Mouse (Mus musculus): ENCODE data around the gene 6030408B16Rik. TPM values are rescaled to one million over a fixed set of nuclear protein-coding genes. Genes with fewer than 3 reads are reported as not detected.

6030408B16Rik gene
- polyA plus RNA-seq (2015; fragmentation: Nextera tagmentation; extraction: Ambion mirVana) = 0.26 and 0.34 TPM in 2 replicates

DNA sequence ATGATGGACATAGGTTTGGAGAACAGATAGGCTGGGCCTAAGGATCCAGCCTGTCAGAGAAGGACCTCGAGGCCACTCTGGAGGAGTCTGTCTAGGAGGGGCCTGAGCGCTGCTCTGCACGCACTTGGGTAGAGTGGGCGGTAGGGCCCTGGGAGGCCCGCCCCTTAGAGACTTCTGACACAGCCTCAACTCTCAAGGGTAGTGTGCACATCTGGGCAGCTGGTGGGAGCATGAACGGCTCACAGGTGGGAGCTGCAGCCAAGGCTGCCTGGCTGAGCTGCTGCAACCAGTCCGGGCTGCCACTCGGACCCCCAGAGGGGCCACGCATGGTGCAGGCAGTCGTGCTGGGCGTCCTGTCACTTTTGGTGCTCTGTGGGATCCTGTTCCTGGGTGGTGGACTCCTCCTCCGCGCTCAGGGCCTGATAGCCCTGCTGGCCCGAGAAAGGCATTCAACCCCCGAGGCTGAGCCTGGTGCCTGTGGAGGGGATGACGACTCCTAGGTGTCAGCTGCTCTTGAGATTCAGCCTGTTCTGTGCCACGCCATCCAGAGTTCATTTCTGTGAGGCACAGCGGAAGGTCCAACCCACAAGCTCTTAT, at the start of gene 6030408B16Rik:
TSS of gene 6030408B16Rik (plus strand) at position 188 of the 597 bp plus-strand sequence.

DNA sequence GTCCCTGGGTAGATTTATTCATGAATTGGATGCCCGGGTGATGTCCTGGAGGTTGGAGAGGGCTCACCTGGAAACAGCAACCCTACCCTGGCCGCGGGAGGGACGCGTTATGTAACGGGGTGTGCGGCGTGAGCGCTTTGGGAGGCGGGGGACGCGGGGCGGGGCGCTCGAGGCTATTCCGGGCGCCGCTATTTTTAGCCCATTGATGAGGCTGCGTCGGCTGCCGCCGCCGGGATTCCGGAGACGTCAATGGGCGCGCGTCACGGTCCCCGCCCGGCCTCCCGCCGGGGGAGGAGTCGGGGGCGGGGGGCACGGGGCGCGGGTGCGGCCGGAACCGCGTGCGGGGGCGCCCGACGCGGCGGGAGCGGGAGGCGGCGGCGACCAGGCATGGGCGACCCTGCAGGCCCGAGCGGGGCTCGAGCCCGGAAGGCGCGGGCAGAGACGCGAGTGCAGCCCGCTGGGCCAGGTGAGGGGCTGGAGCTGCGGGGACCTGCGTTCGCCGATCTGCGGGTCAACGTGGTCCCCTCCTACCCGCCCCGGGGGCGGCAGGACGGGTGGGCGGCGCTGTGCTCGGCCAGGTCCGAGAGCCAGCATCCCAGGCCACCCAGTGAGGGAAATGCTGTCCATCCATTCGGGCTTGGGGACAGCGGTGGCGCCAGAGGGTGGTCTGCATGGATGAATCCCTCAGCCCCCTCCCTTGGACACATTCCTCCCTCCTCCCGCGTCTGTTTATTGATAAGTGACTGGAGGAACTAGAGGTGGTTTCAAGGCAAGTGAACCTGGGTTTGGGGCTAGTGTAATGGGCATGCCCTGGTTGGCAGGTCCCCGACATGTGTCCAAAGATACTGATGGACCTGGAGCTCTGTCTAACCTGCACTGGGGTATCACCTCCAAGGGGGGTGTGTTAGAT, 38.9 kb upstream of the 6030408B16Rik start, which contains the start of gene Nr4a1:
TSS of gene Nr4a1 (plus strand) at position 384 of the 910 bp plus-strand sequence.

DNA sequence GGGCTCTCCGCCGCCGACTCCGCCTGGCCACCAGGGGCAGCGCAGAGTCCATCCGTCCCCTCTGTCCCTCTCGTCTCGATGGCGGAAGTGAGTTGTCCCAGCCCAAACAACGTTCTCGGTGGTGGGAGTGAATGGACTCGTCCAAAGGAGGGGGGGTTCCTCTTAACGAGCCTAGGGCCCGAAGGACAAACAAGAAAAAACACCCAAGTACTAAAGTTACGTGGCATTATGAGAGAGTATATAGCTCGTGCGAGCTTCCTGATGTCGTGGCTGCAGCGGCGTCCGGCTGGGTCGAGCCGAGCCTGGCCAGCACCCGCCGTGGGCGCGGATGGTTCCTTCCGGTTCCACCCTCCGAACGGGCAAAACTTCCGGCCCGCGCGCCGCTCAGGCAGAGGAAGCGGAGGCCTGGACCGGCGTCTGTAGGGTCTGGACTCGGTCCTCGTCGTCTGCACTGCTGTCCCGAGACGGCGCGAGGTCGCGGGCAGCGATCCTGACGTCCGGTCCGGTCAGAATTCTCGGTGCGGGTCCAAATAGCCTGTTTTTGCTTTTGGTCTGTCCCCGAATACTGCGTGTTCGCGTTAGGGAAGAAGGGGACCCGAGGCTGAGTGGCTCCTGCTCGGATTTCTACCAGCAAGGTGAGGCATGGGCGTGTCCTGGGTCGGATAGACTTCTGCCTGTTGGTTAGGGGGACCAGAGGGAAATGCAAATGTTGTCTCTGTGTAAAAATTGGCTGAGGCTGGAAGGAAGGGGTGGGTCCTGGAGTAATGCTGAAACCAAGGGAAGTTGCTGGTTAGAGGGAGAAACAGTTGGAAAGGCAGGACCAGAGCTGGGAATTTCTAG, 8.9 kb upstream of the 6030408B16Rik start, which contains the start of gene Atg101:
TSS of gene Atg101 (plus strand) at position 362 of the 840 bp plus-strand sequence.

Other genes with a start within 250 kb of the 6030408B16Rik start
- gene Gm47841, start 245.8 kb upstream of the 6030408B16Rik start, polyA plus RNA-seq (2015; fragmentation: Nextera tagmentation; extraction: Ambion mirVana) = 0.14 TPM in 1 of 2 replicates, not detected in the other
- 0.21 and 0.25 TPM in 2 replicates for gene Fignl2, start 214.6 kb upstream of the 6030408B16Rik start, polyA plus RNA-seq (2015; fragmentation: Nextera tagmentation; extraction: Ambion mirVana)
- not detected in 2 replicates for gene Ankrd33, start 177.5 kb upstream of the 6030408B16Rik start, polyA plus RNA-seq (2015; fragmentation: Nextera tagmentation; extraction: Ambion mirVana)
- gene Acvrl1, start 164.7 kb upstream of the 6030408B16Rik start, polyA plus RNA-seq (2015; fragmentation: Nextera tagmentation; extraction: Ambion mirVana) = 7.5 and 9.7 TPM in 2 replicates
- 14.3 and 16.7 TPM in 2 replicates for gene Acvr1b, start 119.1 kb upstream of the 6030408B16Rik start, polyA plus RNA-seq (2015; fragmentation: Nextera tagmentation; extraction: Ambion mirVana)
- 2.7 and 3.2 TPM in 2 replicates for gene Grasp, start 69.0 kb upstream of the 6030408B16Rik start, polyA plus RNA-seq (2015; fragmentation: Nextera tagmentation; extraction: Ambion mirVana)
- gene Nr4a1, start 38.9 kb upstream of the 6030408B16Rik start, polyA plus RNA-seq (2015; fragmentation: Nextera tagmentation; extraction: Ambion mirVana) = 11.8 and 15.2 TPM in 2 replicates
- 63.2 and 67.3 TPM in 2 replicates for gene Atg101, start 8.9 kb upstream of the 6030408B16Rik start, polyA plus RNA-seq (2015; fragmentation: Nextera tagmentation; extraction: Ambion mirVana)
- gene Krt80, start 77.0 kb downstream of the 6030408B16Rik start, polyA plus RNA-seq (2015; fragmentation: Nextera tagmentation; extraction: Ambion mirVana) = 0.58 and 0.74 TPM in 2 replicates
- gene Krt7, start 117.8 kb downstream of the 6030408B16Rik start, polyA plus RNA-seq (2015; fragmentation: Nextera tagmentation; extraction: Ambion mirVana) = 0.19 and 0.37 TPM in 2 replicates
- 1.1 and 1.2 TPM in 2 replicates for gene Krt87, start 145.6 kb downstream of the 6030408B16Rik start, polyA plus RNA-seq (2015; fragmentation: Nextera tagmentation; extraction: Ambion mirVana)
- gene Krt88, start 154.5 kb downstream of the 6030408B16Rik start, polyA plus RNA-seq (2015; fragmentation: Nextera tagmentation; extraction: Ambion mirVana) = not detected in 2 replicates
- gene Krt81, start 170.5 kb downstream of the 6030408B16Rik start, polyA plus RNA-seq (2015; fragmentation: Nextera tagmentation; extraction: Ambion mirVana) = not detected in 2 replicates
- 0.13 and 0.14 TPM in 2 replicates for gene Krt86, start 180.3 kb downstream of the 6030408B16Rik start, polyA plus RNA-seq (2015; fragmentation: Nextera tagmentation; extraction: Ambion mirVana)
- not detected in 2 replicates for gene Krt83, start 198.3 kb downstream of the 6030408B16Rik start, polyA plus RNA-seq (2015; fragmentation: Nextera tagmentation; extraction: Ambion mirVana)
- 0.45 and 0.79 TPM in 2 replicates for gene Gm49425, start 224.0 kb downstream of the 6030408B16Rik start, polyA plus RNA-seq (2015; fragmentation: Nextera tagmentation; extraction: Ambion mirVana)
- 0.05 TPM in 1 of 2 replicates, not detected in the other for gene Krt84, start 239.6 kb downstream of the 6030408B16Rik start, polyA plus RNA-seq (2015; fragmentation: Nextera tagmentation; extraction: Ambion mirVana)